Mouse (Mus musculus): ENCODE measurements around the gene Theg. TPM values are rescaled to one million over a fixed set of nuclear protein-coding genes. Genes with fewer than 3 reads are reported as not detected.

Gene Theg
- not detected for polyA plus RNA-seq (2017; shearing (Covaris generic))

DNA sequence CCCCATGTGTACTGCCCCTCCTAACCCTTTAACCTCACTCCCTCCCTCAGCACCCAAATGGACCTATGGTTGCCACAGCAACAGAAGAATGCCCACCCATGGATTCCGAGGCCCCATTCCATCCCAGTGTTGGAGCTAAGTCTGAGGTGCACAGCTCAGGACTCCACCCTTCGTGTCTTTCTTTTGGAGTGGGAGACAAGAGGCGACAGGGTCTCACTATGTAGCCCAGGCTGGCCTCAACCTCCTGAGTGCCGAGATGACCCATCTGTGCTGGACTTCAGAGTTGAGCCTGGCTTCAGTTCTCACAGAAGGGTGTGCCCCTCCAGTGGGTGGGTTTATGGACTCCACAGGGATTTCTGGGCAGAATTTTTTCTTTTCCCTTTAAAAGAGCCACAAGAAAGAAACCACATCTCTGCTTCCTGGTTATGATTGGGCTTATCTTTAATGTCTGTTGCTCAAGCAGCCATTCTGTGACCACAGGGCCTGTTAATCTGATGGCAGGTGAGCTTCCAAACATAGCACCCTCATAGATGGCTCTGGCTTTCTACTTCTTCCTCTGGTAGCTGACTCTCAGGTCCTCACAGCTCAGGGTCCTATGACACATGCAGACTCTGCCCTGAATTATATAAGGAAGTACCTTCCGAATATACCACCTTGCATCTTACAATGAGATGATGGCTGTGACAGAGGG, at the start of gene Theg:
Gene Theg, minus strand, starts transcription at position 271 of the 691 bp plus-strand sequence.

GRCm38 (mm10) chr10:79613578-79614304, 26.6 kb upstream of the Theg start, which contains the start of gene C2cd4c:
C2cd4c (minus strand) TSS chr10:79614025.

GRCm38 (mm10) chr10:79554330-79555237, 32.5 kb downstream of the Theg start, which contains the start of gene Mier2:
Mier2 (minus strand) TSS chr10:79555199.

GRCm38 (mm10) chr10:79533126-79533911, 53.8 kb downstream of the Theg start, which contains the start of gene Plpp2:
Plpp2 (minus strand) TSS chr10:79533796.

Other genes starting within 250 kb of the Theg start
- not detected for gene Vmn2r82, start 230.8 kb downstream of the Theg start, polyA plus RNA-seq (2017; shearing (Covaris generic))
- gene Vmn2r83, start 118.6 kb downstream of the Theg start, polyA plus RNA-seq (2017; shearing (Covaris generic)), result not detected
- 4.5 TPM for gene Plpp2, start 53.5 kb downstream of the Theg start, polyA plus RNA-seq (2017; shearing (Covaris generic))
- gene Mier2, start 32.1 kb downstream of the Theg start, polyA plus RNA-seq (2017; shearing (Covaris generic)), result 32.0 TPM
- not detected for gene C2cd4c, start 26.7 kb upstream of the Theg start, polyA plus RNA-seq (2017; shearing (Covaris generic))
- not detected for gene Shc2, start 50.6 kb upstream of the Theg start, polyA plus RNA-seq (2017; shearing (Covaris generic))
- gene Odf3l2, start 58.4 kb upstream of the Theg start, polyA plus RNA-seq (2017; shearing (Covaris generic)), result not detected
- gene Madcam1, start 77.2 kb upstream of the Theg start, polyA plus RNA-seq (2017; shearing (Covaris generic)), result 0.40 TPM
- gene Tpgs1, start 82.0 kb upstream of the Theg start, polyA plus RNA-seq (2017; shearing (Covaris generic)), result 29.7 TPM
- 12.9 TPM for gene Cdc34, start 94.9 kb upstream of the Theg start, polyA plus RNA-seq (2017; shearing (Covaris generic))
- 0.63 TPM for gene Gzmm, start 101.7 kb upstream of the Theg start, polyA plus RNA-seq (2017; shearing (Covaris generic))
- 186 TPM for gene Bsg, start 117.2 kb upstream of the Theg start, polyA plus RNA-seq (2017; shearing (Covaris generic))
- gene Hcn2, start 129.3 kb upstream of the Theg start, polyA plus RNA-seq (2017; shearing (Covaris generic)), result not detected
- 35.6 TPM for gene Polrmt, start 159.2 kb upstream of the Theg start, polyA plus RNA-seq (2017; shearing (Covaris generic))
- gene Fgf22, start 167.7 kb upstream of the Theg start, polyA plus RNA-seq (2017; shearing (Covaris generic)), result not detected
- 4.2 TPM for gene Rnf126, start 179.6 kb upstream of the Theg start, polyA plus RNA-seq (2017; shearing (Covaris generic))
- 0.52 TPM for gene Fstl3, start 189.9 kb upstream of the Theg start, polyA plus RNA-seq (2017; shearing (Covaris generic))
- gene Prss57, start 203.6 kb upstream of the Theg start, polyA plus RNA-seq (2017; shearing (Covaris generic)), result not detected
- gene Palm, start 206.2 kb upstream of the Theg start, polyA plus RNA-seq (2017; shearing (Covaris generic)), result 0.27 TPM
- gene Misp, start 233.7 kb upstream of the Theg start, polyA plus RNA-seq (2017; shearing (Covaris generic)), result not detected

All from CD4-positive, CD25-positive, alpha-beta regulatory T cell, adult 9 weeks (primary cell).